Mouse (Mus musculus): Measurements from ENCODE around the gene Gpr107.

GRCm38 (mm10) chr2:31132682-31133081 is 19.4 kb upstream of the Gpr107 start:
- TF ChIP-seq CTCF (IDR thresholded peaks at IDR 0.05; ENCODE audit: low read depth, low read length) (no peak), POLR2A (IDR thresholded peaks at IDR 0.05; ENCODE audit: insufficient read depth, low read length) (no peak), EP300 (IDR thresholded peaks at IDR 0.05; ENCODE audit: insufficient read depth, low read depth, low read length) (no peak)

Measured in ES-Bruce4 (cell line).